Mouse (Mus musculus) MEL (cell line): ENCODE results near the gene Recql5.

Source experiments
- CTCF ChIP-seq, 3 experiments: IDR thresholded peaks in 2 of 3; conservative IDR thresholded peaks in 1 of 3; 2 replicates each; pipeline ENCODE4 v1.5.1; 2011 to 2012; ENCODE audit warnings: low read length in 3 of 3, low read depth in 2 of 3, mild to moderate bottlenecking in 2 of 3, improper control_type of control experiment in 1 of 3, inconsistent platforms in 1 of 3, mixed read lengths in 1 of 3, moderate library complexity in 1 of 3; ENCODE audit not compliant: control insufficient read depth in 1 of 3, insufficient read depth in 1 of 3, poor library complexity in 1 of 3, severe bottlenecking in 1 of 3
- E2F4 ChIP-seq: IDR thresholded peaks from 2 replicates; pipeline ENCODE4 v1.6.1; 2011; ENCODE audit warnings: low read depth, low read length, improper control_type of control experiment, borderline replicate concordance
- POLR2A ChIP-seq, 2 experiments: IDR thresholded peaks; 2 replicates each; pipeline ENCODE4 v1.6.1; 2011 to 2012; ENCODE audit warnings: low read length in 2 of 2, mild to moderate bottlenecking in 2 of 2, control low read depth in 1 of 2, improper control_type of control experiment in 1 of 2, low read depth in 1 of 2, moderate library complexity in 1 of 2; ENCODE audit not compliant: control insufficient read depth in 1 of 2, insufficient read depth in 1 of 2, poor library complexity in 1 of 2
- TAL1 ChIP-seq: IDR thresholded peaks from 2 replicates; pipeline ENCODE4 v1.6.1; 2012; ENCODE audit warnings: mild to moderate bottlenecking, inconsistent platforms, low read length, moderate library complexity, mixed read lengths
- USF1 ChIP-seq: IDR thresholded peaks from 2 replicates; pipeline ENCODE4 v1.6.1; 2014; ENCODE audit warnings: low read depth, mild to moderate bottlenecking, inconsistent platforms, low read length, improper control_type of control experiment, moderate library complexity
- ZC3H11A ChIP-seq: IDR thresholded peaks from 2 replicates; pipeline ENCODE4 v1.6.1; 2012; ENCODE audit warnings: low read depth, mild to moderate bottlenecking, inconsistent platforms, low read length, improper control_type of control experiment
- ZNF384 ChIP-seq: IDR thresholded peaks from 2 replicates; pipeline ENCODE4 v1.6.1; 2012; ENCODE audit warnings: low read depth, mild to moderate bottlenecking, inconsistent platforms, low read length, improper control_type of control experiment

- TF ChIP-seq ZC3H11A (no peak), E2F4 (no peak), POLR2A (IDR thresholded peaks at IDR 0.05; ENCODE audit: control insufficient read depth in 1 of 2, insufficient read depth in 1 of 2, low read depth in 1 of 2, low read length in 2 of 2, poor library complexity in 1 of 2) (peak in 1 of 2 experiments; percentile 33; a peak in 1 of 4 replicates), USF1 (no peak), TAL1 (no peak), CTCF (IDR thresholded peaks at IDR 0.05 in 2 of 3, conservative IDR thresholded peaks at IDR 0.05 in 1 of 3; ENCODE audit: control insufficient read depth in 1 of 3, insufficient read depth in 1 of 3, low read depth in 2 of 3, low read length in 3 of 3, poor library complexity in 1 of 3, severe bottlenecking in 1 of 3) (no peak), ZNF384 (no peak)
Measured at GRCm38 (mm10) chr11:115906521-115906920, 26.8 kb downstream of the Recql5 start.
